In the genomic region with DNA sequence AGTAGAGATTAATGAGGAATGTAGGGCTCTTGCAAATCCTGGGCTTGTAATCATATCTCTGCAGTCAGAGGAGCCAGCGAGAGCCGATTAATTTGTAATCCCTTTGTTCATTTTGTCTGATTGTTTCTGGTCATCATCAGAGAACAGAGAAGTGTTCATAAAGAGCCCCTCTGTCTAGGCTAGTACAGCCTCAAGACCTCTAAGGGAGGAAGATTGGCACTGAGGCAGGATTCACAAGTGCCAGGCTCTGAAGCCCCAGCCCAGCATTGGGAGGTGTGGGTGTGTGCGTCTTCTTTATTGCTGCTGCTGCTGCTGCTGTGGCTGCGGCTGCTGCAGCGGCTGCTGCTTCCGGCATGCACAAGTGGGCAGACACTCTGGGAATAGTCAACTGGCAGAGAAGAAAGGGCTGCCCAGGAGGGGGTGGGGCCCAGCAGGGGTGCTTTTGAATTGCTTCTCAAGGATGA, we compare ENCODE assay signal across 10 mouse cellular contexts.
DNase-seq lines count a peak whose midpoint lies in the region; ATAC-seq and TF ChIP-seq lines count a peak whose summit lies in the region.
"Had no signal": no experiment of that assay in that cellular context is flagged by ENCODE, and none has a peak within 500 bp of the region (broad histone marks: within the 10 kb centered on the region; RNA-seq: fewer than 3 reads in every experiment).

No protein-coding gene starts in this region.

- H3K27me3 ChIP-seq in limb, embryonic 15.5 days: no peaks in the 10 kb centered on the region
- H3K27me3 ChIP-seq in stomach, postnatal 0 days (ENCODE audit: control insufficient read depth, insufficient read depth, low read length): no peaks in the 10 kb centered on the region

- no peak for ATAC-seq in limb, embryonic 15.5 days (ENCODE audit: insufficient number of reproducible peaks, low FRiP score, low TSS enrichment, low read depth)
- no peak for ATAC-seq in stomach, postnatal 0 days (ENCODE audit: low FRiP score, low TSS enrichment)

- 29% methylated on average over 6 of the region's 6 CpGs for WGBS in limb, embryonic 15.5 days
- WGBS in stomach, postnatal 0 days: 26% methylated on average over 6 of the region's 6 CpGs

- 0 out of 2 replicates have a peak, but pooled peaks cover 5% of the 10 kb centered on the region for H3K36me3 ChIP-seq in limb, embryonic 15.5 days
- H3K36me3 ChIP-seq in stomach, postnatal 0 days (ENCODE audit: control insufficient read depth, insufficient read depth, low read length): no peaks in the 10 kb centered on the region

- DNase-seq in gastrocnemius, adult 2 months: peak; percentile 17
- no peak for DNase-seq in gastrocnemius, postnatal 10 days
- DNase-seq in thymus, postnatal 0 days (ENCODE audit: low spot score): peak; percentile 7
- no peak for DNase-seq in thymus, postnatal 4 days
- DNase-seq in stomach, postnatal 0 days (ENCODE audit: low spot score): no peak
- DNase-seq in cerebellum, adult 8-10 months: no peak
- no peak for DNase-seq in urinary bladder, postnatal 4 days (ENCODE audit: low spot score in 2 of 2)
- DNase-seq: cerebellum, adult 9-10 months had no signal

- intact Hi-C loops in gastrocnemius, adult 2 months (cut with DNase I): no loop called here

- no peak for TF ChIP-seq EP300 in stomach, postnatal 0 days (optimal IDR thresholded peaks at IDR 0.05)

- no peak overlapping the region for H3K4me3 ChIP-seq in gastrocnemius, adult 2 months
- H3K4me3 ChIP-seq in limb, embryonic 15.5 days: no peak overlapping the region
- no peak overlapping the region for H3K4me3 ChIP-seq in stomach, postnatal 0 days (ENCODE audit: low read depth, low read length)

- TF ChIP-seq CTCF in gastrocnemius, adult 2 months (IDR thresholded peaks at IDR 0.05): no peak
- TF ChIP-seq CTCF in stomach, postnatal 0 days (IDR thresholded peaks at IDR 0.05; ENCODE audit: low read depth): no peak

- no peaks in the 10 kb centered on the region for H3K9me3 ChIP-seq in limb, embryonic 15.5 days
- H3K9me3 ChIP-seq in stomach, postnatal 0 days (ENCODE audit: control insufficient read depth, low read length): no peaks in the 10 kb centered on the region

- H3K4me1 ChIP-seq in limb, embryonic 15.5 days: peaks cover 37% of the 10 kb centered on the region
- H3K4me1 ChIP-seq in stomach, postnatal 0 days (replicated peaks; ENCODE audit: control insufficient read depth, insufficient read depth): peaks cover 6% of the 10 kb centered on the region; the same call in 1 of the 2 replicates

- peak overlapping the region; percentile 81 for H3K27ac ChIP-seq in gastrocnemius, adult 2 months
- peak overlapping the region; percentile 23 for H3K27ac ChIP-seq in limb, embryonic 15.5 days
- H3K27ac ChIP-seq in stomach, postnatal 0 days (replicated peaks): peak overlapping the region; percentile 56; the same call in 1 of the 2 replicates
- H3K27ac ChIP-seq: macrophage had no signal

- no peak overlapping the region for H3K4me2 ChIP-seq in limb, embryonic 15.5 days
- no peak overlapping the region for H3K4me2 ChIP-seq in stomach, postnatal 0 days (replicated peaks; ENCODE audit: low read depth)

- no peak overlapping the region for H3K9ac ChIP-seq in limb, embryonic 15.5 days
- no peak overlapping the region; the same call in 1 of the 2 replicates for H3K9ac ChIP-seq in stomach, postnatal 0 days (ENCODE audit: low read length)

Comparison
In these comparisons a context has a peak if more than half of its experiments do, and no peak if none do; other contexts are left out.
1. DNase-seq: peak in gastrocnemius, adult 2 months (single experiment) and thymus, postnatal 0 days (single experiment); none in gastrocnemius, postnatal 10 days (single experiment), thymus, postnatal 4 days (single experiment), stomach, postnatal 0 days (single experiment), cerebellum, adult 8-10 months (single experiment) and urinary bladder, postnatal 4 days (0 of 2).
2. H3K27ac ChIP-seq: peak in every context shown above with its lines; median percentile 81 in gastrocnemius, adult 2 months; 56 in stomach, postnatal 0 days; 23 in limb, embryonic 15.5 days.